Comparison of ENCODE assay signal across 13 mouse cellular contexts in genomic region chr11:18940916-18941315, GRCm38 (mm10).
A peak's percentile ranks its signal among the peaks of the same experiment; 100 is the strongest.
DNase-seq lines count a peak whose midpoint lies in the region; ATAC-seq and TF ChIP-seq lines count a peak whose summit lies in the region.
"Had no signal": no experiment of that assay in that cellular context is flagged by ENCODE, and none has a peak within 500 bp of the region (broad histone marks: within the 10 kb centered on the region; RNA-seq: fewer than 3 reads in every experiment).

No protein-coding gene starts in this region.

- no peak for ATAC-seq in hindbrain, postnatal 0 days
- no peak for ATAC-seq in hindbrain, embryonic 11.5 days (ENCODE audit: low FRiP score)

- H3K4me1 ChIP-seq in hindbrain, postnatal 0 days (ENCODE audit: insufficient read depth, low read length), result peaks cover 7% of the 10 kb centered on the region; the same call in 1 of the 2 replicates
- no peaks in the 10 kb centered on the region for H3K4me1 ChIP-seq in hindbrain, embryonic 11.5 days (replicated peaks; ENCODE audit: control insufficient read depth, insufficient read depth, low read length)

- TF ChIP-seq CTCF in hindbrain, postnatal 0 days (IDR thresholded peaks at IDR 0.05; ENCODE audit: low read depth), result no peak

- no peak overlapping the region for H3K4me2 ChIP-seq in hindbrain, postnatal 0 days (ENCODE audit: low read depth, low read length)
- H3K4me2 ChIP-seq in hindbrain, embryonic 11.5 days (replicated peaks; ENCODE audit: low read depth, low read length), result no peak overlapping the region
- H3K4me2 ChIP-seq: neural tube, embryonic 12.5 days had no signal

- no peak overlapping the region for H3K27ac ChIP-seq in hindbrain, postnatal 0 days
- H3K27ac ChIP-seq in hindbrain, embryonic 11.5 days (ENCODE audit: low read depth, low read length), result no peak overlapping the region
- H3K27ac ChIP-seq: neural tube, embryonic 12.5 days had no signal

- WGBS in hindbrain, postnatal 0 days, result 18% methylated on average over 4 of the region's 4 CpGs
- WGBS in hindbrain, embryonic 11.5 days, result 41% methylated on average over 4 of the region's 4 CpGs

- peak; percentile 43 for DNase-seq in hindbrain, postnatal 0 days (ENCODE audit: low spot score)
- no peak for DNase-seq in hindbrain, embryonic 11.5 days (ENCODE audit: low spot score)
- peak; percentile 23 for DNase-seq in 3134 (ENCODE audit: extremely low read depth, insufficient read length, low spot score)
- DNase-seq in 3T3-L1 (ENCODE audit: low read depth, low spot score), result peak; percentile 87
- DNase-seq in heart, postnatal 4 days, result peak; percentile 31
- no peak for DNase-seq in frontal cortex, adult 2 months (ENCODE audit: extremely low spot score in 1 of 2, low spot score in 1 of 2)
- DNase-seq in frontal cortex, postnatal 36 days (ENCODE audit: low spot score in 2 of 2), result no peak
- DNase-seq: adrenal gland, adult 2 months; gastrocnemius, postnatal 14 days; right cerebral cortex, adult 18-20 months; thymus, postnatal 36 days had no signal

- H3K27me3 ChIP-seq in hindbrain, postnatal 0 days (ENCODE audit: insufficient read depth, low read length), result no peaks in the 10 kb centered on the region
- no peaks in the 10 kb centered on the region for H3K27me3 ChIP-seq in hindbrain, embryonic 11.5 days (ENCODE audit: control insufficient read depth, insufficient read depth, low read length)
- H3K27me3 ChIP-seq: megakaryocyte, embryonic 14.5 days; neural tube, embryonic 12.5 days had no signal

- H3K9ac ChIP-seq in hindbrain, postnatal 0 days (replicated peaks; ENCODE audit: low read length), result no peak overlapping the region
- no peak overlapping the region for H3K9ac ChIP-seq in hindbrain, embryonic 11.5 days (ENCODE audit: low read depth, low read length)
- H3K9ac ChIP-seq: neural tube, embryonic 12.5 days had no signal

- H3K36me3 ChIP-seq in hindbrain, postnatal 0 days (ENCODE audit: insufficient read depth, low read length), result no peaks in the 10 kb centered on the region
- no peaks in the 10 kb centered on the region for H3K36me3 ChIP-seq in hindbrain, embryonic 11.5 days (ENCODE audit: control insufficient read depth, insufficient read depth, low read length)

- H3K4me3 ChIP-seq in hindbrain, postnatal 0 days (ENCODE audit: low read length), result no peak overlapping the region
- no peak overlapping the region for H3K4me3 ChIP-seq in hindbrain, embryonic 11.5 days (ENCODE audit: low read depth, low read length)
- H3K4me3 ChIP-seq: megakaryocyte, embryonic 14.5 days; neural tube, embryonic 12.5 days had no signal

- no peaks in the 10 kb centered on the region for H3K9me3 ChIP-seq in hindbrain, postnatal 0 days (ENCODE audit: low read length)
- H3K9me3 ChIP-seq in hindbrain, embryonic 11.5 days (ENCODE audit: control insufficient read depth, low read length), result no peaks in the 10 kb centered on the region
- H3K9me3 ChIP-seq: megakaryocyte, embryonic 14.5 days; neural tube, embryonic 12.5 days had no signal

Comparison
In these comparisons a context has a peak if more than half of its experiments do, and no peak if none do; other contexts are left out.
1. DNase-seq: peak in hindbrain, postnatal 0 days (single experiment), 3134 (single experiment), 3T3-L1 (single experiment) and heart, postnatal 4 days (single experiment); none in hindbrain, embryonic 11.5 days (single experiment), frontal cortex, adult 2 months (0 of 2) and frontal cortex, postnatal 36 days (0 of 2).